Mouse (Mus musculus): Measurements from ENCODE around the gene Gm9844.
"Not testable (repeated sequence)": the region's sequence is repeated elsewhere in the genome, so short reads cannot be mapped to it uniquely, and the experiment has no call there.

The Gm9844 gene

DNA sequence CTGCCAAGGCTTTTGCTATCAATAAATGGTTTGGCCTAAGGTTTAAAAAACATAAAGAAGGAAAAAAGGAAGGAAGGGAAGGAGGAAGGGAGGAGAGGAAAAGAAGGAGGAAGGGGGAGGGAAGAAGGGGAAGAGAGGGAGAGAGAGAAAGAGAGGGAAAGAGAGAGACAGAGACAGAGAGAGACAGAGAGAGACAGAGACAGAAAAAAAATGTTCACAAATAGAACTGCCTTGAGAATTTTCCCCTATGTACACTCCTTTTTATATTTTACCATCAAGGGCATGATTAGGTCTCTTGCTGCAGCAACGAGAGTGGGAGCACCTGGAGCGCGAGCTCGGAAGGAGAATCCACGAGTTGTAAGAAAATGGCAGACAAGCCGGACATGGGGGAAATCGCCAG is at the start of gene Gm9844:
Gene Gm9844, plus strand, starts transcription at position 301 of the 400 bp plus-strand sequence.
- no peak for DNase-seq (ENCODE audit: low read depth)

DNA sequence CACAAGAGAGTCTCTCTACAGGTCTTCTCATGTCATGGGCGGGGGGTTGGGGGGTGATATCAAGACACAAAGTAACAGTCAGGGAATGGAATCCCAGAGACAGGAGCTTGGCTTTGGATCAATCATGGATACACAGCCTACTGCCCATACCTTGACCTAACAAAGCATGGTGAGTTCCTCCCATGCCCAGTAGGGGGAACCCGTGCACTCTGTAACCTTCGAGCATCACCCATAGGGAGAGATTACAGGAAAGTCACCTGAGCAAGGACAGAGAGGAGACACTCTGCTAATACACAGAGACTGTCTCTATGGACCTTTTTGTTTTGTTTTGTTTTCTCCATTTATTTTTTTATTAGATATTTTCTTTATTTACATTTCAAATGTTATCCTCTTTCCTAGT is 44.5 kb upstream of the Gm9844 start:
- DNase-seq (ENCODE audit: low read depth): peak; percentile 80

DNA sequence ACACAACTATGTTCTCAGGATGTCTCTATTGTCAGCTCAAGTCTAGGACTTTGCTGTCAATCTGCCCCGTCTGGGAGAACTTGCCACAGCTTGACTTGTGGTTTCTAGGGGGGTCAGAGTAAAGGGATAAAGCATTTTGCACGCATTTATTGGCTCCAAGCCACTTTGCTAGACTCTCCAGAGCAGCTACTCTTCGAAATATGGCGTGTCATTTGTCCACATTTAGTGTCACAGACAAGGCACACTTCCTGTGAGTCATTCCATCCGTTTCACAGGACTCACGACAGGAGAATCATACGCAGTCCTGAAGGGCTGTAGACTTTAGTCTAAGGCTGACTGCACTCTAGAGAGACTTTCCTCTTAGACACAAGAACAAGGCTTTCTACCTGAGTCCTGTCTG is 37.6 kb upstream of the Gm9844 start:
- peak; percentile 96 for DNase-seq (ENCODE audit: low read depth)

DNA sequence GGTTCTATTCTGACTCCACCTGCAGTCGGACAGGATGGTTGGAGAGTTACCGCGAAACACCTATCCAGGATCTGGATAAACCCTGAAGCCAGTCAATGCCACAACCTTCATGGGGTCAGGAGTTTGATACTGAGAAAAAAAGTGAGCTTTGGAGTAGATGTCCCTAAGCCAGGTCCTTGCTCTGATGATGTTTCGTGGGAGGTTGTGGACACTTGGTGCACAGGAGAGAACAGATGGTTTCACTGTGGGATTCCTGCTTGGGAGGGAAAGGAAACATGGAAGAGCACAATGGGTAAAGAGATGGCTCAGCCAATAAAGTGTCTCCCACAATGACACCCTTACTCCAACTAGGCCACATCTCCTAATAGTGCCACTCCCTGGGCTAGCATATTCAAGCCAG is 34.8 kb upstream of the Gm9844 start:
- DNase-seq (ENCODE audit: low read depth): no peak

DNA sequence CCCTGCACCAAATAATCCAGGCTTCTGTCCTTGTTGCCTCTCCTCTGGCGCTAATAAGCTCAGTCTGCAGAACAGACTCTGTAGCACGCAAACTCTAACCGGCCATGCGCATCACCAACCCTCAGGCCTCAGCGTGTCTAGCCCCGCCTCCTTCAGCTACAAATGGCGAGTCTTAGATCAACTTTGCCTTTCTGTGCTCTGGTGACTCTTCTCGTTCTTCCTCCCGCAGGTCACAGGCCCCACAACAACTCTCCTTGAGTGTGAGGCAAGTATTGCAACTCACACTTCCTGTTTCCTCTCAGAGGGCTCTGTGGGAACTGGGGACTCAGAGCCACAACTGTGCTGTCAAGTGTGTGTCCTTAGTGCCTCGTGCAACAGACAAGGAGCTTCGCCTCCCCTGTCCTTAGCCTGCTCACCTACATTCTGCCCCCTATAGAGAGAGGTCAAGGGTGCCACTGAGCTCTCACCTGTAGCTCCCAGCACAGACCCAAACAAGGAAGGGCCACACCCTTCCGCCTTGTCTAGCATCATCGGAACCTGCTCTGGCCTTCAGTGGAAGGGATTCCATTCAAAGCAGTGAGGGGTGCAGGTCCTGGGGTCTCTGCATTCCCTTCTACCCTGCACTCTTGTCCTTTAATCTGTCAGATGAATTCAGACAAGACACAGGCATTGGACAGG is 23.1 kb upstream of the Gm9844 start:
- DNase-seq (ENCODE audit: low read depth): peak; percentile 79

DNA sequence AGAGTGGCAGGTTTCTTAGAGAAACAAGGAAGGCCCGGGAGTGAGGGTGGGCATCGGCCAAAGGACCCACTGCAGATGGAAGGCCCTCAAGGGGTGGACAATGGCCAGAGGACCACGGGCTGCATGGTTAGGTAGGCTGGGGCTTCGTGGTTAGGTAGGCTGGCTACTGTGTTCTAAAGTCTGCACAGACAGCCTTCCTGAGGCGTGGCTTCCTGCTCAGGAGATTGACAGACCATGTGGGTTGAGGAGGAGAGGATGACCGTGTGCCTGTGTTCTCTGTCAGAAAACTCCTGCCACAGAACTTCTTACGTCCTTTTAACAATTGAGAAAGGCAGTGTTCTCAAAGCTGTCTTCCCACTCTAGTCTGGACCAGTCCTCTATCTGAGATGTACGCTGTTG is 22.6 kb upstream of the Gm9844 start:
- peak; percentile 84 for DNase-seq (ENCODE audit: low read depth)

DNA sequence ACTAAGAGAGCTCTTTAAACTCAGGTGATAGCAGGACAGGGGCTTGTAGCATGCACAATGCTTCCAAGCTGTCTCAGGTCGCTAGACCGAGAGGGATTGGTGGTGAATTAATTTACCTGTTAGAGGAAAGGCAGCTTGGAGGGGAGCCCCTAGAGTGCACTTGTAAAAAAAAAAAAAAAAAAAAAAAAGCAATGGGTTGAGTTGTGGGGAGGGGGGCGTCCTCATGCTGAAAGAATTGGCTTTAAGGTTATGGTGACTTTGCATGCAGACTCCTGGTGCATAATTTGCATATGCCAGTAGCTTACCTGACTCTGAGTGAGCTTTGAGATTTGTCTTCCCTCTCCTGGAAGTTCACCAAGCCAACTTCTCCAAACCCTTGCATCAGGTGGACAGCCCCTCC is 21.7 kb upstream of the Gm9844 start:
- no peak for DNase-seq (ENCODE audit: low read depth)

DNA sequence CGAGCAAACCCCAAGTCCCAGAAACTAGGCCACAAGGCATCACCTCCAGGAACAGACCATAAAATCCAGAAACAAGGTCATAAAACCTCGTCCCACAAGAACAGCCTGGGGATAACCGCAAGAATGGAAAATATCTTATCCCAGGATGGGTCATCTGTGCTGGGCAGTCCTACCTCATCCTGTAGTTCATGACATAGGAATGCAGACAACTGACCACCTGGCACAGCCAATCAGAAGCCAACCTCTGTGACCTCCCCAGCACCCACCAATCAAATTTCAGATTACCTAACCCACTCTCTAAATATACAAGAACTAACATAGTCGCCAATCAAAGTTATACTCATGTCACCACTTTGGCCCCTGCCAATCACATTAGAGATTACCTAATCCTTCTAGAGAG is 21.0 kb upstream of the Gm9844 start:
- no peak for DNase-seq (ENCODE audit: low read depth)

DNA sequence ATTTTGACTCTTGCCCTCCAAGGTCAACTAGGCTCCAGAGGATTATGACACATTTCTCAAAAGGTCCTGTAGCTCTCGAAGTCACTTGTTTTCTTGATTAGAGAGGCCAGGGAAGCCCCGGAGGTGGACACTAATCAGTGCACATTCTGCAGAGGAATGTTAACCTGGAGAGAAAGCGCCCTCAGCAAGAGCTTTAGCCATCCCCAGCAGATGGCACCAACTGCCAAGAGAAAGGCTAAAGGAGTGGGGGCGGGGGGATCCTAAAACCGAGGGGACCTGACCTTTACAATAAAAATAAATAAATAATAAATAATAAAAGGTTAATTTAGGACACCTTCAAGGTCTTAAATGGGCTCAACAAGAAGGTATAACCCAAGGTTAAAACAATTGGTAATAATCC is 17.9 kb upstream of the Gm9844 start:
- DNase-seq (ENCODE audit: low read depth): no peak

DNA sequence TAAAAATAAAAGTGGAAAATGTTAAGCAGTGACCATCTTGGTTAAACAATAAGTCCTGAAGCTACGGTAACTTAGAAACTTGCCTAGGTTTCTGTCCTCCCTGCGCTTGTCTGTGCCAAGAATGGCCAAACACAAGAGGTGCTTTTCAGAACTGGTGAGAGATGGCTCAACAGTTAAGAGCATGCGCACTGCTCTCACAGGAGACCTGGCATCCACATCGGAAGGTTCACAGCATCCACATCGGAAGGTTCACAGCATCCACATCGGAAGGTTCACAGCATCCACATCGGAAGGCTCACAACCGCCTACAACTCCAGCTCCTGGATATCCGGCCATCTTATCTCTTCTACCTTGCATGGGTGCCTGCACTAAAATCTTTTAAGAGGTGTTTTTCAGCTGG is 16.8 kb upstream of the Gm9844 start:
- DNase-seq (ENCODE audit: low read depth): no peak

DNA sequence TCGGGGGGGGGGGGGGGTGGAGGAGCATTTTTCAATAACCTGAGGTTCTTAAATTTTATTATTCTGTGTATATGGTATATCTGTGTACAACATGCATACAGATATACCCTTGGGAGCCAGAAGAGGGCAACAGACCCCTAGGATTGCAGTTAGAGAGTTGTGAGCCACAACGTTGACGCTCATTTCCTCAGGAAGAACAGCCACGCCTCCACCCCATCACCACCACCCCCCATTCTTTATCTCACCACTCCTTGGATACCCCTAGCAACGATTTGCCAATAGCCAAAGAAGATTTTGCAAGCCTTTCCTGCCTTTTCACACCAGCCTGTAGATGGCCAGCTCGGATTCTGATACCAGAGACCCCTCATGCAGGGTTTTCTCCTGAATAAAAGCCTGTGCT is 16.3 kb upstream of the Gm9844 start:
- peak; percentile 98 for DNase-seq (ENCODE audit: low read depth)

DNA sequence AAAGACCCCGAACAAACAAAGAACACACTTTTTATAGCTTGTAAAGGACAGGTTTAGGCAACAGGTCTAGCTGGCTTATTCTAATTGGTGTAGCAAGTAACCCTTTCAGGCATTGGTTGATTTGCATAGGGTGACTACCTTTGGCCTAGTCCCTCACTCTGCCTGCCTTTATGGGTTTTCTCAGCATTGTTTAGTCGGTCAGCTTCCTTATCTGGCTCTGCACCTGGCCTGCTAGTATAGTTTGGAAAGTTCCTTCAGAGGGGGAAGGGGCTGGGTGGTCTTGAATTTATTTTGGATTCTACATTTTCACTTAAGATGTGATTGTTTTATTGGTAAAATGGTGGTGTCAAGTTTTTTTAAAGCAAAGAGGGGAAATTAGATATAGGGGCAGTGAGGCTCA is 15.4 kb upstream of the Gm9844 start:
- not testable (repeated sequence) for DNase-seq (ENCODE audit: low read depth)

DNA sequence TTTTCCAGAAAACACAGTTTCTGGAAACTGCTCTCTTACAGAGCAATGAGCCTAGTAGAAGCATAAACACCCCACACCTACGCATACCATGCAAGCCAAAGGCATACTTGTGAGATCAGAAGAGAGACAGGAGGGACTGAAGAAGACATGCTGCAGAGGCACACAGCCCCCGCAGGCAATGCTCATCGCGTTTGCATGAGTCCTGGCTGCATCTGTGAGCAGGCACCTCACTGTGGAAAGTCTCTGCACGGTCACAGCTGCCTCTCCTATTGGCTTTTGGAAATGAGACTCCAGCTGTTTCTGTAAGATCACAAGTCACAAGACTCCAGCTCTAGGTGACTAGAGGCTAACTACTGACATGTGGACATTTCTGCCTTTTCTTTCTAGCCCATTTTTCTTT is 11.9 kb upstream of the Gm9844 start:
- peak; percentile 65 for DNase-seq (ENCODE audit: low read depth)

DNA sequence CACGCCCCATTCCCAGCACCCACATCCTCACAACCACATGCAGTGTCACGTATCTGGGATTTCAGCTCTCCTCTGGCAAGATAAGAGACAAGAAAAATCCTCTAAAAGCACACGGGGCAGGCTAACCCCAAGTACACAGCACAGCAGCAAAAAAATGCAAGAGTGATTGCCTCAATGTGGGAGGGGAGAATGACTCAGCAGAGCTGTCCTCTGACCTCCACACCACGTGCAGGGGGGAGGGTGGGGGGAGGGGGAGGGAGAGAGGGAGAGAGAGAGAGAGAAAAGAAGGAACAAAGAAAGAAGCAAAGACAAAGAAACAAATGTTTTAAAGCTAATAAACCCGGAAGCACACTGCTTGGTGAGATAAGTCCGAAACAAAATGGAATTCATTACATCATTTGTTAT is 11.1 kb upstream of the Gm9844 start:
- peak; percentile 96 for DNase-seq (ENCODE audit: low read depth)

DNA sequence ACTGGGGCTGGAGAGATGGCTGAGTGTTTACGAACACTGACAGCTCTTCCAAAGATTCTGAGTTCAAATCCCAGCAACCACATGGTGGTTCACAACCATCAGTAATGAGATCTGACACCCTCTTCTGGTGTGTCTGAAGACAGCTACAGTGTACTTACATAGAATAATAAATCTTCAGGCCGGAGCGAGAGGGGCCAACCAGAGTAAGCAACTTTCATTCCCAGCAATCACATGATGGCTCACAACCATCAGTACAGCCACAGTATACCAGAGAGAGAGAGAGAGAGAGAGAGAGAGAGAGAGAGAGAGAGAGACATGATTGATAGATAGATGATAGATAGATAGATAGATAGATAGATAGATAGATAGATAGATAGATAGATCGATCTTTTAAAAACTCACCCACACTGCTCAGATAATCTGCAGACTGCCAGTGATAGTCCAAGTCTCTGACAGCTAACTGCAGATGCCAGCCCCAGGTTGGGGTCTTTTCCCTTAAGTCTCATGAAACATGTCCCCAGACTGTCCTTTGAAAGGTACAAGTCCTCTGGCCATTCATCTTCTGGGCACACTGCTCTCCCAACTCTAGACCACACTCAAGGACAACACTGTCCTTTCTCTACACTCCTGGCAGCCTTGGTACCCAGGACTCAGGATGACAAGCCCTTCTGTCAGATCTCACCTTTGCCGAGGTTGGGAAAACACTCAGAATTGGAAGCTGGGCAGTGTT is 10.3 kb upstream of the Gm9844 start:
- peak; percentile 61 for DNase-seq (ENCODE audit: low read depth)

DNA sequence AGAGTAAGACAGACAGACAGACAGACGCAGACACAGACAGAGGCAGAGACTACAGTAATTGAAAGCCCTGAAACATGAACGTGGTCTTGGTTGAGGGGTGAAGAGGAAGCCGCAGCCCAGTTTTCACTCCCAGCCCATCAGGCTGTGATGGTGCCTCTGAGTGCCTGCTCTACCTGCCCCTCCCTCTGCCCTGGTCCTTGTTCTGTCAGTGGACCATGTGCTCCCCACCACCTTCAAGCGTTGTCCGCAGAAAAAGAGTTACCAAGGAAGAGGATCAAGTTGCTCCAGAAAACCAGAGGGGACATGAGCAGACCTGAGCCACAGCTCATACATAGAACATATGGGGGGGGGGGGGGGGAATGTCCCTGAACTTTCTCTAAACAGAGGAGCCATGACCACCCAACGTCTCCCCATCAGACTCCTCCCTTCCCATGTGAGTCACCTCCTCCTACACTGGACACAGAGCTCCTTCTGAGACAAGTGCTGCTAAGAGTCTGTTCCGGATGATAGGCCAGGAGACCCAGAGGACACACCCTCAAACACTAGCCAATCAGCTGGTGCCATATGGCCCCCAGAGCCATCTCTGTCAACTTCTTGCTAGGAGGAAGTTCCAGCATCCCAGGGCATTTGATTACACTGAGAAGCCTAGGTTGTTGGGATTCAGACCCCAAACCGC is 9.3 kb upstream of the Gm9844 start:
- DNase-seq (ENCODE audit: low read depth): peak; percentile 97

DNA sequence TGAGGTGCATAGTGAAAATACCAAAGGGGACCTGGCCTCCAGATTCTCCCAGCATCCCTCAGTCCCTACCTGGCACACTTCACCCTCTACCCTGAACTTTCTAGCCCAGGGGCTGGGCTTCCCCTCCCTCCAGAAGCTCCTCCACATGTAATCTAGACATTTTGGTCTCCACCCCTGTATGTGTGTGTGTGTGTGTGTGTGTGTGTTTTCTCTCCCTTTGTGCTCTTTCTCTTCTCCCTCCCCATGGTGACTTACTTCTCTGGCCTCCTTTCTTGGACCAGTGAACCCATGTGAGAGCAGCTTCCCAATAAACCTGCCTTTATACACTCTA is 8.8 kb upstream of the Gm9844 start:
- DNase-seq (ENCODE audit: low read depth): no peak

DNA sequence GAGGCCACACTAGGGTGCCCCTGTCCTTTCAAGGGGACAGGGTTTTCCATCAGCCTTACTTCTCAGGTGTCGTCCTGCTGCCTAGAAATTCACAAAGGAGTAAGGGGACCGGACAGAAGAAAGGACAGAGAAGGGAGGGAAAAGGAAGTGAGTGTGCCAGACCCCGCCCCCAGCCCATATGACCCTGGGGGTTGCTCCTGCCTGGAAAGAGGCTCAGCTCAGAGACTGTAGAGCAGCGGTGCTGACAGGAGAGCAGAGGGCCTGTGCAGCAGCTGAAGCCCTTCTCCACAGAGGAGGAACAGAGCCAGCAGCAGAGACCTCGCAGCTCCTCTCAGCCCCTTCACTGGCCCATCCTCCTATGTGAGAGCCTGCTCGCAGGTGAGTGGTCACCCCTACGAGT is 8.3 kb upstream of the Gm9844 start:
- peak; percentile 39 for DNase-seq (ENCODE audit: low read depth)

DNA sequence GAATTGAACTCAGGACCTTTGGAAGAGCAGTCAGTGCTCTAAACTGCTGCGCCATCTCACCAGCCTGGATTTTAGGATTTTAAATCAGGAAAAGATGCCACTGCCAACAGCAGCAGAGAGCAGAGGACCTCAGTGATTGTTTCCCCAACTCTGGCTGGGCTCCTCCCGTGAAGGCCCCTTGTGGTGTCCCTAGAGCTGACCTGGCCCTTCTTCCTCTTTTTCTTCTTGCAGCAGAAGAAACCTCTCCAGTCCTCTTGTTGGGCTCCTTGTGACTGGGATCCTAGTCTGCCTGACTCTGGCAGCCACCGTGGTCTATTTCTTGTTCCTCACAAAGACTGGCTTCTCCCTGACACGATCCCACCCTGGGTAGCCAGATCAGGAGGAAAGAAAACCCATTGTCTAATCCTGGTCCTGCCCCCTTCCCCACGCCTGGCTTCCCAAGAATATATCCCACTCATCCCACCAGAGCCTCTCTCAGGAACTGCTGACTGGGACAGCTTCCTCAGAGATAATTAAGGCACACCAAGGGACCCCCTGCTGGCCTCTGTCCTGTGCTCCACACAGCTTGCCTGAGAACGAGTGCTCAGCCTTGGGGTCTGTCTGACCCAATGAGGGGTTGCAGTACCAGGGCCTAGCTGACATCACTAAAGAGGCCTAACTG is 5.4 kb upstream of the Gm9844 start:
- no peak for DNase-seq (ENCODE audit: low read depth)

DNA sequence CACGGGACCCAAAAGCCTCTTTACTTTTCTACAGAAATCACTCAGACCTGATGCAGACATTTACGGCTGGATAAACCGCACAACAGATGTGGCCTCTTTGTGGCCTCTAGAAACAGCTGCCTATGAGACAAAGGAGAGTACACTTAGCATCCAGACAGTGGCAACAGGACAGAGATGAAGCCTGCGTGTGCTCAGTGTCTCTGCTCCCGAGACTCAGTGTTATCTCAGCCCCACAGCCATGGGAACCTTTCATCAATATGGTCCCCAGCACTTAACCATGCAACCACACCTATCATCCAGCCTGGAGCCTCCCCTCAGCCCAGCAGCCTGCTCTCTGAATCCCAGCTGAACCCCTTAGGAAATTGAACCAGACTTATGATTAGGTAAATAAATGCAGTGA is 2.8 kb upstream of the Gm9844 start:
- no peak for DNase-seq (ENCODE audit: low read depth)

DNA sequence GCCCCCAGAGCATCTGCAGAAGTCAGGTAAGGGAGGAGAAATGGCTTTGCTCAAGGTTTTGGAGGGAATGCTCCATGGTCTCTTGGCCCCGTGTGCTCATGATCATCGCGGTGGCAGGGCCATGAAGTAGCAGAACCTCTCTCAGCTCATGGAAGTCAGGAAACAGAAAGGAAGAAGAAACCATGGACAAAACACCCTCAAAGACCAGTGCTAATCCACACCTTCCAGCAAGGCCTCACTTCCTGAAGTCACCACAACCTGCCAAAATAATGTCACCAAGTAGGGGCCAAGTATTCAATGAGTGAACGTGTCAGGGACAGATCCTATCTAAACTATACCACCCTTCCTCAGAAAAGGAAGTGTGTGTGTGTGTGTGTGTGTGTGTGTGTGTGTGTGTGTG is 840 bp downstream of the Gm9844 start:
- peak; percentile 70 for DNase-seq (ENCODE audit: low read depth)

DNA sequence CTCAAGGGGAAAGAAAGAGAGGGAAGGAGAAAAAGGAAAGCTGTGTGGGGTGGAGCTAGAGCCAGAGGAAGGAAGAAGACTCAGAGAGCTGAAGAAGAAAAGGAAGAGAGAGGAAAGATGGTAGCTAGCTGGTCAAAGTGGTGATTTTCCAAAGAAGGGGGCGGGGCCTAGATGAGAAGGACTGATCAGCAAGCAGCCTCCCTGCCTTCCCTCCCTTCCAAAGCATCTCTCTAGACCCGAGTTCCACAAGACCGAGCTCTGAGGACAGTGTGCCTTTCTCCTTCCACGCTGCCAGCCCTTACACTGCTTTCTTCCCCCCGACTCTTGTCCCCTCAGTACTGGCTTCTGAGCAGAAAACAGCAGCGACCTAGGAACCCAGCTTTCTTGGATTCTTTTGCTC is 2.1 kb downstream of the Gm9844 start:
- DNase-seq (ENCODE audit: low read depth): no peak

DNA sequence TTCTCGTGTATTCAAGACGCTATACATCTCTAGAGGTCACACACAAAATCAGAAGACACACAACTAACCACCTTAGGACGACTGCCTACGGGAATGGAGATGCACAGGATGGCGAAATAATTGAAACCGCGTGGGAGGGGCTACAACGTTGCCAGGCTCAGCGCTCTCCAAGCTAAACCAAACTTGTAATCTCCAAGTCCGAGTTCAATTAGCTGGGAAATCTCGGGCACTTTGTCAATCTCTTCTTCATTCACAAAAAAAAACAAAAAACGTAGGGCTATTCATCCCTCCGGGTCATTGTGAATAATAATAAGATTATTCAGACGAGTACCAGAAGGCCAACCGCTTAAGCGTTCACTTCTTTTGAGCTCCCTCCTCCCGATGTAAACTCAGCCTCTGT is 7.1 kb downstream of the Gm9844 start:
- DNase-seq (ENCODE audit: low read depth): no peak
